Mouse (Mus musculus) Muller cell, postnatal 12 days (primary cell): ENCODE data around the gene Clec16a.
A peak's percentile ranks its signal among the peaks of the same experiment; 100 is the strongest.

Experiments
- DNase-seq: peaks from one replicate; pipeline ENCODE4 v3.0.0-alpha.2; 2015; ENCODE audit errors: inconsistent ontology term

The Clec16a gene

GRCm38 (mm10) chr16:10716696-10717095 lies 171.6 kb downstream of the Clec16a start:
- peak; percentile 27 for DNase-seq

- DNase-seq: no peak
Observed at GRCm38 (mm10) chr16:10719971-10720370, 174.8 kb downstream of the Clec16a start.

- no peak for DNase-seq
Observed at GRCm38 (mm10) chr16:10722882-10723544, 177.9 kb downstream of the Clec16a start.

- DNase-seq: no peak
Observed at GRCm38 (mm10) chr16:10723816-10724647, 178.9 kb downstream of the Clec16a start.

GRCm38 (mm10) chr16:10725156-10725555 lies 180.0 kb downstream of the Clec16a start:
- no peak for DNase-seq

- DNase-seq: no peak
Observed at GRCm38 (mm10) chr16:10727630-10728029, 182.5 kb downstream of the Clec16a start.

GRCm38 (mm10) chr16:10728886-10729285 lies 183.7 kb downstream of the Clec16a start:
- DNase-seq: no peak

GRCm38 (mm10) chr16:10730941-10731340 lies 185.8 kb downstream of the Clec16a start:
- DNase-seq: no peak

GRCm38 (mm10) chr16:10731785-10732184 lies 186.6 kb downstream of the Clec16a start:
- no peak for DNase-seq

- no peak for DNase-seq
Observed at GRCm38 (mm10) chr16:10732421-10732820, 187.3 kb downstream of the Clec16a start.

GRCm38 (mm10) chr16:10735781-10736180 lies 190.6 kb downstream of the Clec16a start:
- DNase-seq: no peak

GRCm38 (mm10) chr16:10736364-10736763 lies 191.2 kb downstream of the Clec16a start:
- no peak for DNase-seq

- no peak for DNase-seq
Observed at GRCm38 (mm10) chr16:10737571-10737970, 192.4 kb downstream of the Clec16a start.

- DNase-seq: no peak
Observed at GRCm38 (mm10) chr16:10738866-10739265, 193.7 kb downstream of the Clec16a start.

- DNase-seq: no peak
Observed at GRCm38 (mm10) chr16:10739854-10740398, 194.8 kb downstream of the Clec16a start.

- peak; percentile 12 for DNase-seq
Observed at GRCm38 (mm10) chr16:10741082-10741481, 195.9 kb downstream of the Clec16a start.

- DNase-seq: no peak
Observed at GRCm38 (mm10) chr16:10749226-10749625, 204.1 kb downstream of the Clec16a start.

- peak; percentile 33 for DNase-seq
Observed at GRCm38 (mm10) chr16:10749824-10750223, 204.7 kb downstream of the Clec16a start.

- peak; percentile 93 for DNase-seq
Observed at GRCm38 (mm10) chr16:10754521-10755296, 209.6 kb downstream of the Clec16a start.

- DNase-seq: no peak
Observed at GRCm38 (mm10) chr16:10756168-10756567, 211.0 kb downstream of the Clec16a start.

GRCm38 (mm10) chr16:10761182-10761581 lies 216.0 kb downstream of the Clec16a start:
- no peak for DNase-seq
